Mouse (Mus musculus) thymus, postnatal 4 days (tissue): ENCODE results near the gene Chchd6.

Experiments
- DNase-seq: peaks from one replicate; pipeline ENCODE4 v3.0.0; 2021

Gene Chchd6

DNA sequence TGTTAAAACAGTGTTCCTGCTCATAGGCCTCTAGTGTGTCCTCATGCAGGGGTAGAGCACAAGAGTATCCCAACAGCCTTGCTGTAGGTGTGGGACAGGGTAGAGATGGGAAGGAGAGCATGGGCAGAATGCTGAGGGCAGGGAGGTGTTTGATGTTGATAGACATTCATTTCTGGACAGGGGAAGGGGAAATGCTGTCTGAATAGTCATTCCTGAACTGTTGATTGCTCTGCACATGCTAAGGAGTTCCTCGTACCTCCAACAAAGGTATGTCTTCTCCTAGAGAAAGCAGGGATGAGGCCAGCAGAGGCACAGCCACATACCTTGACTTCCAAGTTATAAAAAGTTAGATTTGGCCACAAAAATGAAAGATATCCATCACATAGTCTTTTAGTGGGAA, 95.5 kb downstream of the Chchd6 start:
- no peak for DNase-seq

DNA sequence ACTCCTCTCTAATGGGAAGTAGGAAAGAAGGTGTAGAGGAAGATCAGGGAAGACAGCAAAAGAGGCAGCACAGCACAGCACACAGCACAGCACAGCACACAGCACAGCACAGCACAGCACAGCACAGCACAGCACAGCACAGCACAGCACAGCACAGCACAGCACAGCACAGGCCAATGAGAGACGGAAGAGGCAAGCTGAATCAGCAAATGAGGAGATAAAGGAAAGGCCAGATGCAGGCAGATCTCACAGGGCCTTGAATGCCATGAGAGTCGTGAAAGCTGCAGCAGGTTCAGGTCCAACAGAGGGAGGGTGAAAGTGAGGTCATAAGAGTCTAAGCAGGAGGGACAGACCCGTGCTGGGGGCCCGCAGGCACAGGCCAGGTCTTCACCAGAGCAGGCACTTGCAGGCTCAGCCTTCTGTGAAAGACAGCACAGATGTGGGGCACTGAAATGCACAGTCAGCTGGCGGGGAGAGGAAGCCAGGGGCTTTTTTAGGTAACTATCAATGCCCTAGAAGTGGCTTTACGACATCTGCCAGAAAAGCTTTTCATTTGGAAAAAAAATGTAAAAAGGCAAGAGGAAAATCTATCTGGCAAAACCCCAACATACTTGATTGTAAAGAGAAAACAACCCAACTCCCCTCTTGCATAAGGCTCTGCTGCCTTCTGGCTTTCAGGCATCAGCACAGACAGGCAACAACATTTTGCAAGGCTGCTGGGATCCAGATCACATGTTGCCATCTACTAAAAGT, 96.5 kb downstream of the Chchd6 start:
- peak; percentile 27 for DNase-seq

DNA sequence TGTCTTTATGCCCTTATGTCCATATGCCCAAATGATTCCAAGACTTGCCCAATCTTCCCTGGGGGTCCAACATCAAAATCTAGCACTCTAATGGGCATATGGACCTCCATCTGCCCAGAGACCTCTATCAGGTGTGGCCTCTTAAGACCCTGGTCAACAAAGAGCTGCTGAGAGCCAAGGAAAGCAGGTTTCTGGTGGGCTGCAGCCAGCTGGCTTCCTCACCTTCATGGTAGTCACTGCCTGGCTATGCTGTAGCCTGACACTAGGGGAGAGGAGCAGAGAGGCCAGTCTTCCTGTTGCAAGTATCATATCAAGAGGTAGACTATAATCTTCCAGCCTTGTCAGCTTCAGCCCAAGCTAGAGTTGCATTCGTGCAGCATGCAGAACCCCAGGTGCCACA, 98.5 kb downstream of the Chchd6 start:
- DNase-seq: no peak

DNA sequence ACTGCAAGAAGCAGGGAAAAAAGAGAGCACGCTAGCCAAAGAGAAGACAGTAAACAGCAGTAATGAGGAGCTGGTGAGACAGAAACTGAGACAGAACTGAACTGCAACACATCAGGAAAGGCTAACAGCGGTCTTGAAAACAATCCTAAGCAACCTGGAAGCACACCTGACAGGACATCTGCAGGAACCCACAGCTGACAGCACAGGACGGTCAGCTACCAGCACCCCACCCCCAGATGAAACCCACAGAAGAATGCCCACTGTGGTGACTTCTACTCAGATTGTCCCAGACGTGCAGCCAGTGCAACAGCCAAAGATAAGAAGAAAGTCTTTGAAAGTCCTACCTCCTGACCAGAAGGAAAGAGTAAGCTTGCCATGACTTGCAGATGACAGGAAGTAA, 103.1 kb downstream of the Chchd6 start:
- DNase-seq: no peak

DNA sequence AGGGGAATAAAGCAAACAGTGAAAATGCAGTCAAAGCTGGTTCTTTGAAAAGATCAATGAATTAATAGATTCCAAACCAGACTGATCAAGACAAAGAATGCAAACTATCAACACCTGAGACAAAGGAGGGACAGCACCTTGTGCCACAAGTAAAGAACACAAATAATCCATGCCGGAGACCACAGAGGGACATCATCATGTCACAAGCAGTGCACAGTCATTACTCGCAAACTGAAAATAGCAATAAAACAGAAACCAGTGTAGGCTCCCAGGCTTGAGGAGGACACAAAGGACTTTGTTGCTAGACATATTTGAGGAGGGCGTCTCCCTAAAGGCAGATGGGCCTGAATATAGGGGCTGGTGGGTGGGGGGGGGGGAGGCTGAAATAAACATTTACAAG, 105.1 kb downstream of the Chchd6 start:
- DNase-seq: no peak

DNA sequence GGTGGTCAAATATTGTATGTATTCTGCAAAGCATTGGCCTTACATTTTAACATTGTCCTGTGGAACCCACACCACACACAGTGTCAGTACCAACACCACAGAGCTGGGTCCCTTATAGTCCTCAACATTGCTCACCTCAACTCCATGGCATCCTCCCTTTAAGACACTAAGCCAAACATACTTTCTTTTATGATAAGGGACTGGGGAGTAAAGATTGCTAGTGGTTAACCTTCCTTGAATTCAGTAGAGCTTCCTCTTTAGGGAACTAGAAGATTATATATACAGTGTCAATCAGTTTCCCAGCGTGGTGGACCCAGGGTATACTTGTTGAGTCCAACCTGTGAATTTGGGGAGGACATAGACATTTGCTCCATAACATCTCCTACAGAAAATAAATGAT, 105.9 kb downstream of the Chchd6 start:
- DNase-seq: no peak

DNA sequence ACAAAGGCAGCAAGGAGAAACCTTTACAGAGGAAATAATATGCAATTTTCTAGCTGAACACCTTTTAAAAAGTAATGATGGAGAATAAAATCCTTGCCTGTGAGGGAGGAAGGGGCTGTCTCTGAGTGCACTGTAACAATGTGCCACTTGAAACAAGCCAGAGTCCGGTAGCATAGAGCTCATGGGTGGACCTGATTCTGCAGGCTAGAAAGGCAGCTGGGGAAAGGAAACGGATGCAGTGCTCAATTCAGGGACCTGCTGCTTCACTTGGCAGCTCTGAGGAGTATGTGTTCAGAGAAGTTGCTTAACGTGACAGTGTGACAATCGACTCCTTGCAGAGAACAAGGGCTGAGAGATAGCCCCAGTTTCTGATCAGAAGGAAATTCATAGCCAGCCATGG, 109.4 kb downstream of the Chchd6 start:
- DNase-seq: no peak

DNA sequence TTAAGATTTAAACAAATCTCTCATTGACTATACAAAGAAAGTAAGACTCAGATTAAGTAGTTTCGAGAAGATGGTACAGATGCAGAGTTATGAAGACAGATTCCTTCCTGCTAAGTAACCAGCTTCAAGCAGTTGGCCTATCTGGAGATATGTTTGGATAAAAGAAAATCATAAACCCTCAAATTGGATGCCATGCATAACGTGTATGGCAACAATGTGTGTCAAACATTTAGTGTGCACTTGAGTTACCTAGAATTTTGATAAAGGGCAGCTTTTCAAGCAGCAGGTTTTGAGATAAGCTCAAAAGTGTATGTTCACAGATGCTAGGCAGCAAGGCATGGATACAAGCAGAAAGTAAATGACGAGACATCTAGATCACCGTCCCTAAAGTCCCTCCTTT, 114.3 kb downstream of the Chchd6 start:
- DNase-seq: no peak

DNA sequence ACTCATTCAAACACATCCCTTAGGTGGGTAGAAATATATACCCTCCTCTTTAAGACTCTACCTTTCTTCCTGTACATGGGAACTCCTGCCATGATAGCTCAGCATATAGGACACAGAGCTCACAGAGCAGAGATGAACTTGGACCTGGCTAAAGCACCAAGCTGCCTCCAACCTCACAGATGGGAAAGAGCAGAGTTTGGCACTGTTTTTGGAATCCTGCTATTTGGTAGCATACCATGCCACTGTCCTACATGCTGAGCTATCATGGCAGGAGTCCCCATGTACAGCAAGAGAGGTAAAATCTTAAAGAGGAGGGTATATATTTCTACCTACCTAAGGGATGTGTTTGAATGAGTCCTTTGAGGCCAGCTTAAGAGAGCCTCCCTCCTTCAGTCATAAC, 127.5 kb downstream of the Chchd6 start:
- no peak for DNase-seq

DNA sequence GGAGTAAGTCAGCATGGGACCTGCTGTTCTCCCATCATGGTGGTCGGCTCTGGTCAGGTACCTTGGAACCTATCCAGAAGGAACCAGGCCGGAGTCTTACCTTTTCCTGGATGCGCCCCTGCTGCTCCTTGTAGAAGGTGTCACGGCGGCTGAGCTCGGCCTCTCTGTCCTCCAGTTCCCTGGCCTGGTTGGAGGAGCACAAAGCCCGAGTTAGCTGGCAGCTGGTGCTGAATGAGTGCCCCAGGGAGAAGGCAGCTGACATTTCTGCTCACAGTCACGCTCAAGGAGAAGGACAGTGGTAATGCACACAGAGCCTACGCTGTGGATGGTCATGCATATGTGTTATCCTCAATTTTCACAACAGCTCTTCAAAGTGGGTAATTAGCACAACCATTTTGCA, 128.2 kb downstream of the Chchd6 start:
- DNase-seq: no peak

DNA sequence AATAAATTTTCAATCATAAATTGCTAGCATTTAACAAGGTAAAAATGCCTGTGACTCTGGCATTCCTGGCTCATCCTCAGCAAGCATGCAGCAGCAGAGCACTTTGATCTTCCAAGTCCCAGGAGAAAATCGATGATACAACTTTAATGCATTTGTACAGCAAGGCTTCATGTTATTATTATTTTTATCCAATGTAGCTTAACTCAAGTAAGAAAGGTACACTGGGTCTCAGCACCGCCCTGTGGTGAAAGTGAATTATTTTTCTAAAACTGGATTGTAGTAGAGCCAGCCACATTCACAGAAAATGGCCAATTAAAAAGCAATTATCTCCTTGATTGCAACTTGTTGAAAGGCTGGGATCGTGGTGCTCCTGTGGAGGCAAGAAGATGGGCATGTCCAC, 128.6 kb downstream of the Chchd6 start:
- DNase-seq: no peak

DNA sequence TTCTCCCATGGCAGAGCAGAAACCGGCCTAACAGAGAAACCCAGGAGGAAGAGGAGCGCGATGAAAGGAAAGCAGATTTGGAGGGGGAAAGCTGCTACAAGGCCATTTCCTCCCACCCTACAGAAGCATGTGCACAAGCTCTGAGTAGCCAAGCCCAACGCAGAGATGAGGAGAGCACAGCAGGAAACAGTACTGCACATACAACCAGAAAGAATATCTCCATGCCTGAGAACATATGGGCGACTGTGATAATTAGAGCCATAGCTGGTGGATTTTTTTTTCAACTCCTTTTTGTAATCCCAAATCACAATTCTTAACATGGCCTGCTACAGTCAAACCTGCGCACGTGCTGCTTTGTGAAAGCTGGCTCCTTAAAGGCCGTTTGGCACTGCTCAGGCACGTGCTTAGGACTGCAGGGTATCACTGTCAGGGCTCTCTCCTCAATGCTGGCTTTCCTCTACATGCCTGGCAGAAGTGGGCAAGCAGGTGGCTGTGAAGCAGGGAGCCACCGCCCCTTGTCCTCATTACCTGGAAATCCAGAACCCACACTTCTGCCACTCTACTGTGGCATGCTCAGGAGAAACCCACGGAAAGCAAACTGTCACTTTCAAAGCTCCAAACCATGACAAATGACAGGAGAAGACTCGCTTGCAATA, 129.3 kb downstream of the Chchd6 start:
- no peak for DNase-seq

DNA sequence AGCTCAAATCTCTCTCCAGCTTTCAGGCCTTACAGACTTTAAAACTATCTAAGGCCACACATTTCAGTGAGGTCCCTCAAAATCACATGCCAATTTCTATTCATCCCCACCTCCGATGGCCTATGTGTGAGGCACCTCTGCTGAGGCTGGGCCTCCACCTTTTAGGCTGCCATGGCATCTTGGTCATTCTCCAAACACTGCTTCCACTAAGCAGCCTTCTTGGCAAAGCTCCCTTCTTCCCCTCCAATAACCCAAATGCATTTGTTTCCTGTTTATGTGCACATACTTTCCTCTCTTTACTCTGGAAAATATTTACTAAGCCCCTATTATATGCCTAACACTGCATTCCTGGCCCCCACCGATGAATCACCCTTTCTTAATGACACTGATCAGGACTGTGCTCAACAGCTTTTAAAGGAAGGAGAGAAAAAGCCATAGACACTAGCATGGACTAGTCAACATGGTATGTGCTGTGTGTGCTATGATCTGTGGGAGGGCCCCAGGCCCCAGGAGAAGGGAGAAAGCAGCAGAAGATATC, 133.2 kb downstream of the Chchd6 start:
- no peak for DNase-seq

DNA sequence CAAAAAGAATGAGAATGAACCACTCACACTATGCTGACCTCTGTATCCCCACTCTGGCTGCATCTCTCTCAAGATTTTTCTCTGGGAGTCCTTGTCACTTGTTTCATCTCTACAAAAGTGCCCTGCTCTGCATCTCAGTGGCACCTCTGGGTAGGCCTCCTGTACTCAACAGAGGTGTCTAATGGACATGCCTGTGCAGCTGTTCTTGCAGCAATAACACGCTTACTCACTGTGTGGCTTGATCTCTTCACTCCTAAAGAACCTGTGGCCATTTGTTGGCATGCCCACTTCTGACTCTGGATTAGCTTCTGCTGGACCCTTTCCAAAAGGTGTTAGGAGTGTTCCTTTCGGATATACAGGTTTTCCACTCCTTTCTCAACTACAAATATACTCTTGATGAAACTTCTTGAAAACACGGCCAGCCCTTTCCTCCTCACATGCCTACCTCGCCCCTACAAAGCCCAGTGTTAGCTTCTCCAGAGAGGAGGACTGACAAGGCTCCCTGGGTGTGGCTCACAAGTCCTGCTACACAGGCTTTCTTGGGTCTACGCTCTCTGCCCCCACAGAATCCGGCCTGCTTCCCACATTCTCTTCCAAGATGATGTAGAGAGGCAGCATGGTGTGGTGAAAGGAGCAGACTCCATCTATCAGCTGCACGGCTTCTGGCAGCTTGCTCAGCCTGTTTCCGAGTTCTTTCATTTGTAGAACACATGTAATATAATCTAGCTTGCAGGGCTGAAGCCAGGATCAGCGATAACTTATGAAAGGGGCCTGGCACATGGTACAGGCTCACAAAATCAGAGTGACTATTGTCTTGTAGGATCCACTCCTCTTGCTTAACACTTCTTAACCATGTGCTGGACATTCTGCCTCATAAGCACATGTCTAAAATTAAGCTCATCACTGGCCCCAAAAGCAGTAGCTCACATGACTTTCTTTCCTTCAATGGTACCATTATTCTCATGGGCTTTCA, 133.9 kb downstream of the Chchd6 start:
- no peak for DNase-seq

DNA sequence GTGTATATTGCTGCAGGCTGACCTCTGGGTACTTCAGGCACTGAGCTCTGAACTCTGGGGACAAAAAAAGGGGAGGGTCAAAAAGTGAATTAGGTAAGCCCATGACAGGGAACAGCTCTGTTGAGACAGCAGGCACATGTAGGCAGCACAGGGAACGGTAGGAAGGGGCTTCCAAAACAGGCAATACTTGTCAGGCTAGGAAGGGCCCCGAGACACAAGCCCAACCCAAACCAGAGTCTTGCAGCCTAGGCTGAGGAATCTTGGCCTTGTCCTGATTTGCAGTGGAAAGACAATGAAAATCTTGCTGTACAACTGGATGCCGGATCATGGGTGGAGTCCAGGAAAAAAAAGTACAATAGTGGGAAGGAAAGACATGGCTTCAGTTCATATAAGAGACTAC, 135.8 kb downstream of the Chchd6 start:
- DNase-seq: no peak

DNA sequence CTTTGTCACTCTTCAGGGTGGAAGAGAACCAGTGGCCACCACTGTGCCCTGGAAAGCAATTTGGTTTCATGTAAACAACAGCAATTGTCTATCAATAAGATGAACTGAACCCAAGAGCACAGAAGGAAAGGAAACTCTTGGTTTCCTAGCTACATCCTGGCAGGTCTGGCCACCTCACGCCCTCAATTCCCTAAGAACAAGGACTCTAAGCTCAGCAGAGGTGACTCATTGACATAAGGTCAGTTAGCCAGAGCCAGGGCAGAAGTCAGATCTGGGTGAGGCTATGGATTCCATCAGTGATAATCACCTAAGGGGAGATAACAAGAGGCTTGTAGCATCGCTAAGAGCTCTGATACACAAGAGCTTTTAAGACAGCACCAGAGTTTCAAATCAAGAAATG, 137.9 kb downstream of the Chchd6 start:
- DNase-seq: no peak

DNA sequence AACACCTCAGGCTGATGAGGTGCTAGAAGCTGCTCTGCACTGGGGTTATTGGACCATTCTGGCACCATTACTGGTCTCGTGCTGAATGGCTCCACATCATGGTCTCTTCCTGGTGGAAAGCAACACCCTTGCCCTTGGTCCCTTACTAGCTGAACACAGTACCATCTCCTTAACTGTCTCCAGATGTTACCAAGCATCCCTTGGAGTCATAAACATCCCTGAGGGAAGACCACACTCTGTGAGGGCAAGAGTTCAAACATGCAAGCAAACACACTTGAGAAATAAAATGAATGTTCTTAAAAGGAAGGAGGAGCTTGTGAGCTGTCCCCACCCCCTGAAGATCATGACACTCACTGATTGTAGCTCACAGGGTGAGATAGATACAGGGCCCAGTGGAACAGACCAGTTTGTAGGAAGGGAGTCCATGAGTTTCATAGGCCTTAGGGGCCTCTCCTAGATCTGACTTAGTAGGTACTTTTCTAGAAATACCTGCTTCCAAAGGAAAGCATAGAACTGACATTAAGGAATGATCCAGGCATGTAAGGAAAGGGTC, 139.0 kb downstream of the Chchd6 start:
- no peak for DNase-seq

DNA sequence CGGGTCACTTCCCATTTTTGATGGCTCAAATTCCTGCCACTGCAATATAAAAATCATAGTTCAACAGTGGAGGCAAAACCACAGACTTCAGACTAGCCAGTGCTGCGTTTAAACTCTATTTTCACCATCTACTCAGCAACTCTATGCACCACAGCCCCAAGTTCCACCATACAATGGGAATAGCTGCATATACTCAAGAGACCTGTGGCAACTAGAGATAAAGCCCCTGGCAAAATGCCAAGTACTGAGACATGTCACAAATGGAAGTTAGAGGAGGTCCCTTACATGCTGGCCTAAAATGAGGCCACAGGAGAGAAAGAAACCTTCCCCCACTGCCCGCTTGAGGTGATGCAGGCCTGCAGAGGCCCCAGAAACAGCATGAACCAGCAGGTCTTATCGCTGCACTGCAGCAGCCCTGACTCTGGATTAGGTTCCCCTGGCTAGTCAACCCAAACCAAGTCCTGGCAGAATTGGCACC, 139.9 kb downstream of the Chchd6 start:
- DNase-seq: no peak

DNA sequence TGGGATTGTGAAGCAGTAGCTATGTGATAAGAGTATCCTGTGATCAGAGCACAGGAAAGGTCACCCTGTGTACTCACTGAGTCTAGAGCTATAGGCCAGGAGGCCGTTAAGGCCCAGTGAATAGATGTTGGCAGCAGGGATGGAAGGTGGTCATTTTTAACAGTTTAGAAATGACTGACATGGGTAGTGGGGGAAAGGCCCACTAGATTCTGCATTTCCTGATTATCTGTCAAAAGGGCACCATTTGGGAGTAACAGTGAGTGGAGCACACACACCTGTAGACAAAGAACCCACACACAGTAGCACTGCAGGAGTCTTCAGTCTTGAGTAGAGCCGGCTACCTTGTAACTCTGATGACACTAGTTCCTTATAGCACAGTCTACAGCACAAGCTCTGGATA, 141.0 kb downstream of the Chchd6 start:
- no peak for DNase-seq

DNA sequence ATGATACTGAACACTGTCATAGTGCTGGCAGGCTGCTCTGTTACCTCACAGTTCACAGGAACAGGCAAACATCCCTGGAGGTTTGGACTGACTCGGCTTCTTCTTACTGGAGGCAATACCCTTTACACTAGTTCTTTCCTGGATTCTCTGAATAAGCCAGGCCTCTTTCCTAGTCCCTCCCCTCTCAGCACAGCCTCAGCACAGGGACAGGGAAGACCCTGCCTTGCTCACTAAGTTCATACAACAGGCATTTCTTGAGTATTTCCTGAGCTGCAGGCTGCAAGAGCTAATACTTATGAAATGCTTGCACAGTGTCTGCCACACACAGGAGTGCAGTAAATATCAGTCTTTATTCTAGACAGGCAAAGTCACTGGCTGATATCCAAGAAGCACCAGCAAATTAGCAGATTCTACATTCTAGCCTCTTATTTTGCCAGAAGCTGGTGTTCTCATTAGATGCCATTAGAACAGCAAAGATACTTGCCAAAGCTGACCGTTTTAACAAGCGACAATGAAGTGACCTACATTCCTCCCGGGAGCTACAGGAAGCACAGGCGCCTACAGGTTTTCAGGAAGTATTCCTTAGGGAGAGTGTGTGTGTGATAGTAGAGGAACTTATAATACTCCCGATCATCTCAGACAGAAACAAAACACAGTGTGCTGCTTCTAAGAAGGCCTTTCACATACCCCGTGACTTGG, 142.3 kb downstream of the Chchd6 start:
- no peak for DNase-seq

DNA sequence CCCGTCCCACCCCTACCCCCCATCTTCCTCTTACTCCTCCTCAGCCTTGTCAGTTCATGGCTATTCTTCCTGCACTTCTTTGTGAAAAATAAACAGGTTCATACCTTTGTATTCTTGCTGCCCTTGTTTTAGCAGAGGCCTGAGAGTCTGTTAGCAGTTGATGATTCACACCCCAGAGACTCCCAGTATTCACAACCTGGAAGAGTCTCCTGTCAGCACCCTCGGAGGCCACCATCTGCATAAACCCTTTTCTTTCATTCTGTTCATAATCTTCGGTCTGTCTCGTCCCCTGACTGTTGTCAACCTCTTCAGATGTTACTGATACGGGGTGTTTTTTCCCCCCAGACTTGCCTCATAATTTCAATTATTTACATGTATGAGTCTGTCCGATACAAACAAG, 143.1 kb downstream of the Chchd6 start:
- no peak for DNase-seq

DNA sequence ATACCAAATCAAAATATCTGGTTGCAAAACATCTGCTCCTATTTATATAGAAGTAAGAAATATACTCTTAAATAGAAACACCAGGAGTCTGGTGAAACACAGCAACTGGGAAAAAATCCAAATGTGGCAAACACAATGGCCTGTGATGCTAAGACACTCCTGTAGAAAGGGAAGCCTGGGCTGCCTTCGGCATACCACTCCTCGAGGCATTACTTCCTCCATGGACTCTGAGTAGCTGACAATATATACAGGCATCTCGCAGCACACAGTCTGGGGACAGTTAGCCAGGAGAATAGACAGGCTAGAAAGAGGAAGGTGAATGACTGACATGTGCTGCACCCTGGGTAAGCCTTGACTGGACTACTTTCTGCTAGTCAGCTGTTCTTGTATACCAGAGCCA, 146.7 kb downstream of the Chchd6 start:
- no peak for DNase-seq
